Mouse (Mus musculus) CD8-positive naive resting alpha-beta T cell, adult 2 months (primary cell): ENCODE measurements around the gene Rps6ka1.

Source experiments
- DNase-seq, 2 experiments: peaks; one replicate each; pipeline ENCODE4 v3.0.0; 2022; ENCODE audit warnings: low read depth in 2 of 2, low spot score in 2 of 2

Gene Rps6ka1

GRCm38 (mm10) chr4:133898151-133898550 lies 10.6 kb upstream of the Rps6ka1 start:
- DNase-seq, result no peak

DNA sequence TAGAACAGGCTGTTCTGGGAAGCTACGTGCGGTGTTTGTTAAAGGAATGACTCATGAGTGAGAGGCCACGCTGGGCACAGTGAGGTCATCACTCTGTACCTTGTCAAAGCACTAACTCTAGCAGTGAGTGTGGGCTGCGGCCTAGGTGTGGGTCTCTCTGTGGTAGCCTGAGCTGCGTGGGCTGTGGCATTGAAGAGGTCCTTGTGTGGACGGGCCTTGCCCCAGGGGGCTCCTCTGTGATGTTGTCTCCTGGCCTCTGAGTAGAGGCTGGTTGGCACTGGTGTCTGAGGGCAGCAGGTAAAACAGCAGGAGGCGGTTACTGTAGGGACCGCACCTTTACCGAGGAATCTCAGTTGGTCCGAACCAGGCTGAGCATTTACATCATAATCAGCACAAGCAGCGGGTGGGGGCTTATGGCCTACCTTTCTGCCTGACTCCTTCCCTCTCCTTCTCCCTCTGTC lies 9.9 kb upstream of the Rps6ka1 start:
- DNase-seq, result no peak

- DNase-seq, result no peak
These were observed 9.4 kb upstream of the Rps6ka1 start for GRCm38 (mm10) chr4:133896984-133897383.

DNA sequence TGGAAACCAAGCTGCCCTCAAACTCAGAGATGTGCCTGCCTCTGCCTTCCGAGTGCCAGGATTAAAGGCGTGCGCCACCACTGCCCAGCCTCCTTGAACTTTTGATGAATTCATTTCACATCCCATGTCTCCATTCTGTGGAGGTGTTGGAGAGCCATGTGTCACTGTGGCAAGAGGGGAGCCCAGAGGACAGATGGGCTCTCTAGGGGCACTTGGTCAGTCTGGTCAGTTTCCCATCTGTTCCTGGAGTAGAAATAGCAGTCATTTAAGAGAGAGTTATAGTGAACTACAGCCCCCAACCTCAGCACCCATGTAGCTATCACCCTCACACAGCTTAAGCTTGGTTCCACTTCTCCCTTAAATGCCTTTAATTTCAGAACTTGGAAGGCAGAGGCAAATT lies 8.4 kb upstream of the Rps6ka1 start:
- no peak for DNase-seq

DNA sequence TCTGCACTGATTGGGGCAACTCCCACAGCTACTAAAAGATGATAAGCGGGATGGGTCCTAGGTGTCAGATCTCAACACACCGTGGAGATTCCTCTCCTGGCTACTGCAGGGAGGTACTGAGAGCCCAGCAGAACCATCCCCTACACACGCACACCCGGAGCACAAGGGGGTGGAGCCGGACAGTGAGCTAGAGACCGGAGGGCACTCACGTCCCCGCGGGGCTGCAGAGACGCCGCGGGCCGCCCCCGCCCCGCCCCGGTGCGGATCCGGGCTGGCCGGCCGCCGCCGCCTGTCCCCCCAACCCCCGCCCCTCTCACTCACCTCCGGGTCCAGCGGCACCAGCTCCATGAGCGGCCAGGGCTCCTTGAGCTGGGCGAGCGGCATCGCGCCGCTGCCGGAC lies 348 bp downstream of the Rps6ka1 start:
- no peak for DNase-seq

DNA sequence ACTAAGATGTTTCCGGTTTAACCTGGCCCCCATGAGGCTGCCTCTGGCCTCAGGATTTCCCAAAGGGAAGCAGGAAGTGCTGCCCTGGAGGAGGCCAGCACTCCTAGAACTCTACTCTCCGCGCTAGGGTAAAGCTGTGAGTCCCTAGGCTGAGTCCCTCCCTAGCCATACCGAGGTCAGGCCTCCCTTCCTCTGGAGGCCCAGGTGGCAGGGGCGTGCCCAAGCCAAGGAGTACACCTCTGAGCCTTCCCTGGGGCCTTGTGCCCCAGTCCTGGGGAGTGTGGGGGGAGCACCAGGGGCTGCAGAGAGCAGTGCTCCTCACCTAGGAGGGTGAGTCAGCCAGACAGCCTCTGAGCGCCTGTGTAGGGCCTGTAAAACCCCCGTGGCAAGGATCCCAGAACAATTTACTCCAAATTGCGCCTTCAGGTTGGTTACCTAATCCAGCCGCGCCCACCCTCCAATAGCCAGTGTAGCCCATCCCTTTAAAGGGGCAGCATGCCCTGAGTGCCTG lies 1.6 kb downstream of the Rps6ka1 start:
- no peak for DNase-seq

- DNase-seq, result no peak
These were observed 2.3 kb downstream of the Rps6ka1 start for GRCm38 (mm10) chr4:133885331-133885730.

DNA sequence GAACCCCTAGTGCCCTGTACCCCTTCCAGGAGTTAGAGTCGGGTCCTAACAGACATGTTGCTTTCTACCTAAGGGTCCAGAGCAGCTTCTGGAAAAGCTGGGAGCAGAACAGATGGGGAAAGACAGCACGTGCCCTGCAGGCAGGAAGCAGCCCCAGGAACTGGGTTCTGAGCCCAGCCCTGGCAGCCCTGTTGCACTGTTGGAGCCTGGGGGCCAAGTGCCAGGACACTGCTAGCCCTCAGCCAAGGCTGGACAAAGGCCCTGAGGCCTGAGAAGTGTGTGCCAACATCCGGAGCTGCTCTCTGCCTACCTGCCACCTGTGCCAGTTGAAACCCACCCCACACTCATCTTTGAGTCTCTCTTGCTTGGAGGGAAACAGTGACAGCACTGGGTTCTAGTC lies 2.7 kb downstream of the Rps6ka1 start:
- DNase-seq, result no peak

- no peak for DNase-seq
These were observed 3.4 kb downstream of the Rps6ka1 start for GRCm38 (mm10) chr4:133884127-133884753.

DNA sequence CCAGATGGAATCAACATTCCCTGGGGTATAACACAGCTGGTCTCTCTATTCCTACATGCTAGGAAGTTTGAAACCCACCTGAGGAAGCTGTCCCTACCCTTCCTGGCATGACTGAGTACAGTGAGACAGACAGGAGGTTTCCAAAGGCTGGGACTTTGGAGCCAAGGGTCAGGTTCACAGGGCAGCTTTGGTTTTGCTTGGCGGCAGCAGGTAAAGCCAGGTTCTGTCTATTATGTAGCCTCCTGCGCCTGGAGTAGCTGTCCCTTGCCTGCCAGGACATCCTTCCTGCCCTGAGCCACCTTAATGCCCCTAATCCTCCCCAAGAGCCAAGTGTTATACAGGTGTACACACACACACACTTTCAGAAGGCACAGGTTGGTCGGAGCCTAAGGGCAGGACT lies 5.7 kb downstream of the Rps6ka1 start:
- no peak for DNase-seq

- DNase-seq, result no peak
These were observed 6.2 kb downstream of the Rps6ka1 start for GRCm38 (mm10) chr4:133881399-133881798.

DNA sequence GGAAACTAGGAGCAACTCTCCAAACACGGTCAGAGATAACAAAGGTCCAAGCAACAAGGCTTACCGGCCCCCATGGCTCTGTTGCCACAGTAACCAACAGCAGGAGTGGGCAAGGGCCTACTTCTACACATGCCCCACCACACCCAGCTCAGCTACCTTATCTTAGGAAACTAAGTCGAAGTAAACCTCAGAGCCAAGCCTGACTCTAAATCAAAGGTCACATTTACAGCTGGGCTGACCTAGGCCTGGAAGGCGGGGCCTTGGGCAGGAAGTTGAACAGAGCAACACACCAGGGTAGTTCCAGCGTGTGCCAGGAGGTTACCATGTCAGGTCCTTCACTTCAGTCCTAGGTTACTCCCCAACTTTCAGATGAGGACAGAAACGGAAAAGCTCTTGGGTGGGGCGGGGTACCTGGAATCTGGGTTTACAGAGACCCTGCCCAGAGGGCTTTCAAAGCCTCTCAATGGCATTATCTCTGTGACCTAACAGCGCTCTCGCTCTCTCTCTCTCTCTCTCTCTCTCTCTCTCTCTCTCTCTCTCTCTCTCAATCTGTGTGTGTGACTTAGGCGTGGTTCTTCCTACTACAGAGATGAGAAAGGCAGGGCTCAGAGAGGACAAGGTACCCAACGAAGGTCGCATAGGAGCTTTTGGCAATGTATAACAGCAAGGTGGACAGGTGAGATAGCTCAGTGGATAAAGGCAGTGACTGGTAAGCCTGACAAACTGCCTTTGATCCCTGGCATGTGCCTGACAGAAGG lies 8.3 kb downstream of the Rps6ka1 start:
- peak; percentile 55 to 62 for DNase-seq

- peak in 1 of 2 experiments; percentile 32 for DNase-seq
These were observed 9.5 kb downstream of the Rps6ka1 start for GRCm38 (mm10) chr4:133877850-133878755.

DNA sequence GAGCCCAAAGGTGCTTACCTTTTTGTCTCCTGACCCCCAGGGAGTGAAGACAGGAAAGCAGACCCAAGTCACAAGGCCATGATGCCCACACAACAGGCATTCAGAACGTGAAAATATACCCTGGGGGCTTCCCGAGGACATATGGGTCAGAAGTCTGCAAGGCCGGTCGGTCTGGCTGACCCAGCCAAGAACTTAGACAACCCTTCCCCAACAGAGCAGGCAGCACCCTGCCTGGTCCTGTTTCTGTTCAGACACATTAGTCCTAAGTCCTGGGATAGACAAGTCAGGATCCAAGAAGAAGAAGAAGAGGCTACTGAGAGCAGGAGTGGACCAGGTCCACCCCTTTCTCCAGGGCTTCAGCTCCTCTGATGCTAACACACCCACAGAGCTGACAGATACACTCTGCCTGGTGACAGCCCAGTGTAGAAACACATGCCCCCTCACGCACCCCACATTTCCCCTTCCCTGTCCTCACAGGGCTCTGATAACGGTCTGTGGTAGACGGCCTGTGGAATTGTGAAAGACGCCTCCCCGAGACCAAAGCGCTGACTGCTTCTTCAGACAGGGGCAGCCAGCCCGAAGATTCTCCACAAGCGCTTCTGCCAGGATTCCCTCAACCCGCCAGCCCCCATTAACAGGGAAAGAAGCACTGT lies 12.6 kb downstream of the Rps6ka1 start:
- no peak for DNase-seq

DNA sequence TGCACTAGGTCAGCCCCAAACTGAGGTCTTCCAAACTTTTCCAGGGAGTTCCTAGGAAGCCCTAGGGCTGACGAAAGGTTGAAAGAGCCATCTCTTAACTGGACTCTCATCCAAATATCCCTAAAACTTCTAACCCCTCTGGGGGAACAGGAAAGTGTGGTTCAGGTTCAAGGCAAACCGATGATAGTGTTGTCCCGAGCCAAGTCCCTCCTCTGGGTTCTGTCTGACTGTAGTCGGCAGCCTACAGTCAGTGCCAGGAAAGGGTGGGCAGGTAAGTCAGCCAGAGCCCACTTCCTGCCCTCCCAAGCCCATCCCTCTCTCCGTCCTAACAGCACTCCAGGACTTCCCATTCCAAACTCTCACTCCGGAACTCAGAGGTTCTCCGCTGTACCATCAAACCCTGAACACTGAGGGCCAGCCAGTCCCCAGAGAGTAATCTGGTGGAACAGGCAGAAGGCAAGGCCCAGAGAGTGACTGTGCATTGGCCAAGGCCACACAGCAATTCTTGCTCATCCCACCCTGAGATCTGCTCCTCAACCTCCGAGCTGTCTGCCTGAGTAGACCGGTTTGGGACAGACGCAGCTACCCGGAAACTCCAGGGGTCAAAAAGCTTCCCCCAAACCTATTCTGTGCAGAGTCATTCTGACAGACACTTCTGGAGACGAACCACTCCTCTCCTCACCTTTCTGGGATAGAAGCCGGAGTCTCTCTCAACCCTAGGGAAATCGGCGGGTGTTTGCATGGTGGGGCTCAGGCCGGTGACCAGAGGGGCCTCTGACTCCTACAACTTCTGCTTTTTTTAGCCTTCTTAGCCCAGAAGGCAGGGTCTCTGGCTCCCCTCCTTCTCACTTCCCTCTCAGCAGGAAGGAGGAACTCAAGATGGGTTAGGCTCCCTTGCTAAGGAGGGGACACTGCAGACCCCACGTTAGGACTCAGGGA lies 13.4 kb downstream of the Rps6ka1 start:
- no peak for DNase-seq

GRCm38 (mm10) chr4:133873431-133873851 lies 14.2 kb downstream of the Rps6ka1 start:
- DNase-seq, result no peak

DNA sequence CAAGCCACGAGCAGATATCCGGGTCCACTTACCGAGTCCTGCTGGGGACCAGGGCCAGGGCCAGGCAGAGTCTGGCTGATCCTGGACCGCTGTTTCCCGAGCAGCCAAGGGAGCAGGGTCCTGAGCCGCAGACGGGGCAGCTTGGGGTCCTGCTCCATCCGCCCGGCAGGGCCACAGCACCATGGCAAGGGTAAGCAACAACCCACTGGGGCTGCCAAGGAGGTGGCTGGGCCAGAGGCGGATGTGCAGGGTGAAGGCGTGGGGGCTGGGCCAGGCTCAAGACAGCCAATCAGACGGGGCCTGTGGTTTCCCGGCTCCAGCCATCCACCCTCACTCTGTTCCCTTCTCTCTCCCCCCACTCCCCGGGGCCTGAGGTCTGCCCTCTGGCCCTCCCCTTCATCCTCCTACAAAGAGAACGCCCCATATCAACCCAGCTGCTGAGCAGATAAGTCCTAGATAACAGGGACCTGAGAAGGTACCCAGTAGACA lies 14.7 kb downstream of the Rps6ka1 start:
- DNase-seq, result peak; percentile 48 to 54

GRCm38 (mm10) chr4:133872222-133872811 lies 15.3 kb downstream of the Rps6ka1 start:
- no peak for DNase-seq

DNA sequence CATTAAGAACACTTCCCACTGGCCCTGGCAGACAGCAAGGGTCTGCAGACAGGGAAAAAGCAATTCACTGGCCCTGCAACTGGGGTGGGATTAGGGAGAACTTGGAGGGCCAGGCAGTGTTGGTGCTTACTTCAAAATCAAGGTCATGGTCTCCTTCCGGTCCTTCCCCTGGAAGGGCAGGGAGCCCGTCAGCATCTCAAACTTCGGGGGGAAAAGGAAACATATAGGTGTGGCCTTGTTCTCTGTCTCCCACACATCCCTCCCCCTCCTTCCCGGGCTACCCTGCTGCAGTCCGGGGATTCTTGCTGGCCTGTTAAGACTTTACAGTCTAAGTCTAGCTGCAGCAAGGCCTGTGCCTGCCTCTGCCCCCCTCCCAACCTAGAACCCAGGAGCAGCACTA lies 22.4 kb downstream of the Rps6ka1 start:
- DNase-seq, result no peak
